Mouse (Mus musculus) ovary, postnatal 14 days (tissue): ENCODE data around the gene Mrs2.

Experiments
- DNase-seq: peaks from one replicate; pipeline ENCODE4 v3.0.0; 2022; ENCODE audit warnings: low spot score

Gene Mrs2

GRCm38 (mm10) chr13:25019793-25020539 is at the start of gene Mrs2:
Mrs2 (minus strand) TSS chr13:25020379.
- peak; percentile 80 for DNase-seq

- DNase-seq: no peak
These were observed 49.6 kb upstream of the Mrs2 start for GRCm38 (mm10) chr13:25069765-25070164.

- DNase-seq: no peak
These were observed 47.0 kb upstream of the Mrs2 start for GRCm38 (mm10) chr13:25067183-25067582.

GRCm38 (mm10) chr13:25066659-25067058 is 46.5 kb upstream of the Mrs2 start:
- DNase-seq: no peak

- no peak for DNase-seq
These were observed 35.9 kb upstream of the Mrs2 start, which contains the start of gene Dcdc2a for GRCm38 (mm10) chr13:25055873-25056667. Dcdc2a (plus strand) TSS chr13:25056004.

GRCm38 (mm10) chr13:25055111-25055554 is 35.0 kb upstream of the Mrs2 start:
- DNase-seq: peak; percentile 41

- no peak for DNase-seq
These were observed 32.5 kb upstream of the Mrs2 start for GRCm38 (mm10) chr13:25052671-25053070.

- no peak for DNase-seq
These were observed 19.3 kb upstream of the Mrs2 start for GRCm38 (mm10) chr13:25039488-25039887.

- no peak for DNase-seq
These were observed 6.9 kb upstream of the Mrs2 start for GRCm38 (mm10) chr13:25027114-25027425.

- no peak for DNase-seq
These were observed 6.4 kb upstream of the Mrs2 start for GRCm38 (mm10) chr13:25026409-25027113.

- DNase-seq: no peak
These were observed 4.5 kb upstream of the Mrs2 start for GRCm38 (mm10) chr13:25024655-25025054.

GRCm38 (mm10) chr13:25023129-25023528 is 3.0 kb upstream of the Mrs2 start:
- no peak for DNase-seq

- DNase-seq: no peak
These were observed 2.2 kb upstream of the Mrs2 start for GRCm38 (mm10) chr13:25022386-25022785.

GRCm38 (mm10) chr13:25020540-25020892 is 337 bp upstream of the Mrs2 start:
- no peak for DNase-seq

GRCm38 (mm10) chr13:25018316-25018715 is 1.9 kb downstream of the Mrs2 start:
- DNase-seq: no peak

GRCm38 (mm10) chr13:25007115-25007514 is 13.1 kb downstream of the Mrs2 start:
- DNase-seq: no peak

GRCm38 (mm10) chr13:25002965-25003364 is 17.2 kb downstream of the Mrs2 start:
- DNase-seq: no peak

- no peak for DNase-seq
These were observed 20.6 kb downstream of the Mrs2 start for GRCm38 (mm10) chr13:24999538-24999937.

- no peak for DNase-seq
These were observed 27.0 kb downstream of the Mrs2 start for GRCm38 (mm10) chr13:24993160-24993559.

GRCm38 (mm10) chr13:24989006-24989405 is 31.2 kb downstream of the Mrs2 start:
- DNase-seq: no peak

- peak; percentile 46 for DNase-seq
These were observed 31.8 kb downstream of the Mrs2 start for GRCm38 (mm10) chr13:24988391-24988790.

- no peak for DNase-seq
These were observed 34.7 kb downstream of the Mrs2 start for GRCm38 (mm10) chr13:24985435-24985834.

GRCm38 (mm10) chr13:24981031-24981430 is 39.1 kb downstream of the Mrs2 start:
- DNase-seq: no peak
